Mouse (Mus musculus) forebrain, embryonic 11.5 days (tissue): Measurements from ENCODE around the gene Dab1. TPM values are rescaled to one million over a fixed set of nuclear protein-coding genes. Genes with fewer than 3 reads are reported as not detected.

ENCODE experiments used
- ATAC-seq: fragments of 200-750 bp; cut with Nextera tagmentation; replicated peaks from 2 replicates; pipeline ENCODE4 v1.8.0; 2017; ENCODE audit warnings: moderate TSS enrichment; ENCODE audit not compliant: low FRiP score
- DNase-seq: peaks from one replicate; pipeline ENCODE4 v3.0.0-alpha.2; 2017; ENCODE audit warnings: low spot score
- H3K27ac ChIP-seq: fragments of 300-500 bp; sonication (generic); 2 replicates; pipeline ENCODE4 v1.5.1; 2014; ENCODE audit warnings: low read depth, low read length
- H3K27me3 ChIP-seq: fragments of 300-500 bp; sonication (generic); 2 replicates; pipeline ENCODE4 v1.6.1; 2014; ENCODE audit warnings: mild to moderate bottlenecking, low read length, mixed read lengths; ENCODE audit not compliant: control insufficient read depth, insufficient read depth
- H3K36me3 ChIP-seq: fragments of 300-500 bp; sonication (generic); 2 replicates; pipeline ENCODE4 v1.6.1; 2014; ENCODE audit warnings: mild to moderate bottlenecking, low read length, moderate library complexity, mixed read lengths; ENCODE audit not compliant: control insufficient read depth, insufficient read depth
- H3K4me1 ChIP-seq: fragments of 300-500 bp; sonication (generic); replicated peaks from 2 replicates; pipeline ENCODE4 v1.6.1; 2014; ENCODE audit warnings: low read length, mixed read lengths; ENCODE audit not compliant: control insufficient read depth, insufficient read depth
- H3K4me2 ChIP-seq: fragments of 300-500 bp; sonication (generic); 2 replicates; pipeline ENCODE4 v1.6.1; 2014; ENCODE audit warnings: low read depth, mild to moderate bottlenecking, low read length, moderate library complexity, mixed read lengths; ENCODE audit not compliant: severe bottlenecking
- H3K4me3 ChIP-seq: fragments of 300-500 bp; sonication (generic); 2 replicates; pipeline ENCODE4 v1.5.1; 2014; ENCODE audit warnings: low read depth, low read length
- H3K9ac ChIP-seq: fragments of 300-500 bp; sonication (generic); 2 replicates; pipeline ENCODE4 v1.6.1; 2014; ENCODE audit warnings: low read length
- H3K9me3 ChIP-seq: fragments of 300-500 bp; sonication (generic); 2 replicates; pipeline ENCODE4 v1.6.1; 2016; ENCODE audit warnings: low read length, mixed read lengths; ENCODE audit not compliant: control insufficient read depth
- WGBS: fragments of 180-500 bp; shearing (Covaris S2); extraction: QIAGEN DNeasy Blood & Tissue Kit; methylation state at CpG from one replicate; pipeline ENCODE4 v1.1.7; 2014; 5-methylcytosine and 5-hydroxymethylcytosine counted together
- polyA plus RNA-seq: library from polyadenylated mRNA; unstranded; fragments of >200 nt; fragmentation: Nextera tagmentation; extraction: Ambion mirVana; gene quantifications from 2 replicates; pipeline ENCODE4 v1.2.1, GENCODE M21; 2014

Dab1 gene
- polyA plus RNA-seq, 1 experiment from 2014 or later = 51.6 TPM

GRCm38 (mm10) chr4:104539047-104539446 is 919.9 kb downstream of the Dab1 start:
- DNase-seq (no peak), ATAC-seq (no peak)
- no peak overlapping the region for H3K4me2 ChIP-seq
- no peak overlapping the region for H3K27ac ChIP-seq
- H3K9me3 ChIP-seq = no peaks in the 10 kb centered on the region
- H3K27me3 ChIP-seq = no peaks in the 10 kb centered on the region
- H3K4me3 ChIP-seq = no peak overlapping the region
- no peaks in the 10 kb centered on the region for H3K36me3 ChIP-seq
- no peaks in the 10 kb centered on the region for H3K4me1 ChIP-seq
- H3K9ac ChIP-seq = no peak overlapping the region
- 79% methylated on average over 2 of the region's 2 CpGs for WGBS

DNA sequence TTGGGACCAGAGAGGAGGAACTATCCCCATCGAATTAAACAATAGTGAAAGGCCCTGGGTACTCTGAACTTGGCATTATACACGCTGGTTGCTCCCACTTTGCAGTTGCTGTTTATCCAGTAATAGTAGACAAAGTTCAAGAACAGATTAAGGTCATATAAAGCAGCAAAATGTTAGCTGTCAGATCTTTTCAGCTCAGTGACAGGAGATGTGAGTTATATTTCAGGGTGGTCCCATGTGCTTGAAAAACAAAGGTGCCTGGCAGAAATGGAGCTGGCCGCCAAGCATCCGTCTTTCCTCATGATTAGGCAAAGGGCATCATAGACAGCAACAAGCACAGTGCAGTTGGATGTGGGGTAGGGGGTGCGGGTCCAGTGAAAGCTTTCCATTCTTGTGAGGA is 927.9 kb downstream of the Dab1 start:
- no peak overlapping the region for H3K4me2 ChIP-seq
- H3K4me3 ChIP-seq = no peak overlapping the region
- ATAC-seq (no peak), DNase-seq (no peak)
- H3K9me3 ChIP-seq = no peaks in the 10 kb centered on the region
- no peak overlapping the region for H3K9ac ChIP-seq
- 60% methylated on average over 5 of the region's 5 CpGs for WGBS
- H3K36me3 ChIP-seq = no peaks in the 10 kb centered on the region
- H3K27ac ChIP-seq = no peak overlapping the region
- H3K27me3 ChIP-seq = no peaks in the 10 kb centered on the region
- H3K4me1 ChIP-seq = 0 out of 2 replicates have a peak, but pooled peaks cover 2% of the 10 kb centered on the region

DNA sequence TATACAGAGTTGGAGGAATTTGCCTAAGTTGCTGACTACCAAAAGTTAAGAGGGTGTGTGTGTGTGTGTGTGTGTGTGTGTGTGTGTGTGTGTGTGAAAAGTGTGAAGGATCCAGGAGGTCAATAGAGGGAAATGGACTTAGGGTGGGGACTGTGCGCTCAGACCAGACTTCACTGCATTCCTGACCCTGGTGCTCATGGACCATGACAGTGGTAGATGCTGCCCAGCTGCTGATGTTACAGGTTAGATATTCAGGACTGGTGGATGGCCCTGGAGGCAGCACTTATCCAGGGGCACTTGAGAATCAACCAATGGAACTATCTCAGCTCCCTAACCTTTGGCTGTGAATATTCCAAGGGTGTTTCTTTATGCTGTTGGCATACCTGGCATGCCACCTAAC is 929.1 kb downstream of the Dab1 start:
- Histone ChIP-seq H3K4me1 (peaks cover 2% of the 10 kb centered on the region; the same call in 1 of the 2 replicates), H3K36me3 (no peaks in the 10 kb centered on the region), H3K4me2 (no peak overlapping the region), H3K4me3 (no peak overlapping the region), H3K27me3 (no peaks in the 10 kb centered on the region), H3K9ac (no peak overlapping the region), H3K27ac (no peak overlapping the region), H3K9me3 (no peaks in the 10 kb centered on the region)
- DNase-seq (no peak), ATAC-seq (no peak)
- WGBS = 93% methylated on average over 1 of the region's 1 CpGs

- Histone ChIP-seq H3K4me3 (no peak overlapping the region), H3K9me3 (no peaks in the 10 kb centered on the region), H3K27ac (no peak overlapping the region), H3K4me1 (peaks cover 2% of the 10 kb centered on the region; the same call in 1 of the 2 replicates), H3K9ac (no peak overlapping the region), H3K27me3 (no peaks in the 10 kb centered on the region), H3K36me3 (no peaks in the 10 kb centered on the region), H3K4me2 (no peak overlapping the region)
- DNase-seq (no peak), ATAC-seq (no peak)
- 68% methylated on average over 4 of the region's 4 CpGs for WGBS
Observed at GRCm38 (mm10) chr4:104550581-104551205, 931.5 kb downstream of the Dab1 start.

DNA sequence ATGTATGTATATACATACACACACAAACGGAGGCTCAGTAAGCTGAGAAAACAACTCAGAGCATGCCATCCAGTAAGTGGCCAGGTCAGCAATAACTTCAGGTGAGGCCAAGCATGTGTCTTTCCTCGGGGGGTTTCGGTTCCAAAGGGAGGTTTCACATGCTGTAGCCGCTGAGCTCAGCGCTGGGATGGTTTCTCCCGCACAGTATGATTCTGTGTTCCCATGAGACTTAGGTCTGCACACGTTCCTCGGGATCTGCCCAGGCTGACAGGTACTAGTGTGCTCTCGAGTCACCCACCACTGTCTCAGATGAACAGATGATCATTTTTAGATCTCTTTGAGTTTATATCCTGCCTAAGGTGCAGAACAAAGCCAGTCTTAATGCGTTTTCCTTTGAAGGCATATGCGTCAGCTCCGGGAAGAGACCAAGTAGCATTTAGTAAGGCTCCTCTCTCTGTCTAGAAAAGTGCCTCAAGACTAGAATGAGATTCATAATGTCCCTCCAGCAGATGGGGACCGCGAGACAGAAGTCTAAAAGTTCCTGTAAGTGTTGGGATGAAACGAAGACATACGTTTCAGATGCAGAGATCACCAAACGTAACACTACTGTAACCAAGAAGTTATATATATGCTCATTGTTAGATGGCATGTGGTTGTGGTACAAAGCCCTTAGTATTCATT is 932.4 kb downstream of the Dab1 start:
- WGBS = 88% methylated on average over 17 of the region's 17 CpGs
- no peak overlapping the region for H3K9ac ChIP-seq
- DNase-seq = no peak
- H3K27me3 ChIP-seq = no peaks in the 10 kb centered on the region
- no peak overlapping the region for H3K27ac ChIP-seq
- H3K4me3 ChIP-seq = no peak overlapping the region
- H3K4me1 ChIP-seq = peaks cover 2% of the 10 kb centered on the region; the same call in 1 of the 2 replicates
- H3K4me2 ChIP-seq = no peak overlapping the region
- H3K9me3 ChIP-seq = no peaks in the 10 kb centered on the region
- H3K36me3 ChIP-seq = no peaks in the 10 kb centered on the region
- ATAC-seq = no peak

GRCm38 (mm10) chr4:104555408-104555807 is 936.2 kb downstream of the Dab1 start:
- H3K27me3 ChIP-seq = no peaks in the 10 kb centered on the region
- no peak overlapping the region for H3K4me3 ChIP-seq
- no peaks in the 10 kb centered on the region for H3K36me3 ChIP-seq
- no peak overlapping the region for H3K4me2 ChIP-seq
- 72% methylated on average over 2 of the region's 2 CpGs for WGBS
- H3K27ac ChIP-seq = no peak overlapping the region
- DNase-seq = no peak
- H3K9ac ChIP-seq = no peak overlapping the region
- H3K4me1 ChIP-seq = peaks cover 2% of the 10 kb centered on the region; the same call in 1 of the 2 replicates
- ATAC-seq = no peak
- H3K9me3 ChIP-seq = no peaks in the 10 kb centered on the region

- no peak overlapping the region for H3K4me2 ChIP-seq
- H3K9me3 ChIP-seq = no peaks in the 10 kb centered on the region
- ATAC-seq (no peak), DNase-seq (no peak)
- H3K27ac ChIP-seq = no peak overlapping the region
- no peak overlapping the region for H3K4me3 ChIP-seq
- H3K4me1 ChIP-seq = no peaks in the 10 kb centered on the region
- no peaks in the 10 kb centered on the region for H3K36me3 ChIP-seq
- H3K9ac ChIP-seq = no peak overlapping the region
- 73% methylated on average over 5 of the region's 5 CpGs for WGBS
- no peaks in the 10 kb centered on the region for H3K27me3 ChIP-seq
Observed at GRCm38 (mm10) chr4:104563512-104563911, 944.4 kb downstream of the Dab1 start.

DNA sequence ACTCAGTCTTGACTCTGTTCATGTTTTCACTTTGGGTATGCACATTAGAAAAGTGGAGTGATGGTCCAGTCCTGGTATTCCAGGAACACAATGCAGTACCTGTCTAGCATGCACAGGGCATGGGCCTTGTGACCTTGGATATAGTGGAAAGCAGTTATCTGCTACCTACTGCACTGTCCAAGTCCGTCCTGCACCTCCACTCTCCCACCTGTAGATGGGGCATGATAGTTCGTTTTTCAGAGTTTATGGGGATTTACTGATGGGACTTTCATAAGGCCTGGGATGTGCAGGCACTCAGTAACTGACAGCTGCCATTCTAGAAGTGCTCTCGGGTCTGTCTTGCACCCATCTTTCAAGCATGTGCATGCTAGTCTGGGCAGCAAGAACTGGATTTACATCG is 951.4 kb downstream of the Dab1 start:
- Histone ChIP-seq H3K9me3 (no peaks in the 10 kb centered on the region), H3K4me2 (no peak overlapping the region), H3K4me1 (no peaks in the 10 kb centered on the region), H3K4me3 (no peak overlapping the region), H3K9ac (no peak overlapping the region), H3K27me3 (no peaks in the 10 kb centered on the region), H3K27ac (no peak overlapping the region), H3K36me3 (no peaks in the 10 kb centered on the region)
- 83% methylated on average over 4 of the region's 4 CpGs for WGBS
- ATAC-seq (no peak), DNase-seq (no peak)

GRCm38 (mm10) chr4:104572440-104572839 is 953.3 kb downstream of the Dab1 start:
- H3K36me3 ChIP-seq = no peaks in the 10 kb centered on the region
- no peak overlapping the region for H3K9ac ChIP-seq
- no peaks in the 10 kb centered on the region for H3K27me3 ChIP-seq
- no peak overlapping the region for H3K4me3 ChIP-seq
- ATAC-seq (no peak), DNase-seq (no peak)
- H3K9me3 ChIP-seq = no peaks in the 10 kb centered on the region
- H3K4me2 ChIP-seq = no peak overlapping the region
- H3K27ac ChIP-seq = no peak overlapping the region
- 84% methylated on average over 8 of the region's 8 CpGs for WGBS
- no peaks in the 10 kb centered on the region for H3K4me1 ChIP-seq
